ENCODE assay signal across 8 mouse cellular contexts in the genomic region with DNA sequence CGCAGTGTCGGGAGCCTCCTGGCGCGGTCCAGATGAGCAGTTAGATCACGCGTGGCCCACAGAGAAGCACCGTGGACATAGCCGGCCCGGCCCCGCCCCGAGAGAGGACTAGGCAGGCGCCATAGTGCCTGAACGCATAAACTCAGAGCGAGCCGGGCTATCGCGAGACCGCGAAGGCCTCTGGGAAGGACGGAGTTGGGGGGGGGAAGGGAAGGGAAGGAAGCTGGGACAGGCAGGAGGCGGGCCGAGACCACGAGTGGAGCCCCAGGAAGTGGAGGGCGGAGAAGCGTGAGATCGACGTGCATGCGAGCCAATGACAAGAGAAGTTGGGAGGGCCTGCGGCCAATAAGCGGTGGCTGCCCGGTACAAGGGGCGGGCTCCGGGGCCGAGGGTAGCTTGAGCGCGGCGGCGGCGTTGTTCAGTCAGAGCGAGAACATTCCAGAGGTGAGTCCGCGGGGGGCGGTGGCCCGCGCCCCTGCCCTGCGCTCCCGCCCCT. TPM values are rescaled to one million over a fixed set of nuclear protein-coding genes. Genes with fewer than 3 reads are reported as not detected.
DNase-seq lines count a peak whose midpoint lies in the region; ATAC-seq lines count a peak whose summit lies in the region.

A gene (plus strand): TSS at position 221 of the 496 bp plus-strand sequence.

- H3K27me3 ChIP-seq in hindbrain, embryonic 11.5 days (ENCODE audit: control insufficient read depth, insufficient read depth, low read length) = no peaks in the 10 kb centered on the region

- no peaks in the 10 kb centered on the region for H3K9me3 ChIP-seq in hindbrain, embryonic 11.5 days (ENCODE audit: control insufficient read depth, low read length)

- peaks cover 4% of the 10 kb centered on the region; the same call in 1 of the 2 replicates for H3K4me1 ChIP-seq in hindbrain, embryonic 11.5 days (replicated peaks; ENCODE audit: control insufficient read depth, insufficient read depth, low read length)

- H3K4me3 ChIP-seq in hindbrain, embryonic 11.5 days (ENCODE audit: low read depth, low read length) = peak within 1 kb of the TSS; percentile 93

- H3K9ac ChIP-seq in hindbrain, embryonic 11.5 days (ENCODE audit: low read depth, low read length) = peak within 1 kb of the TSS; percentile 98

- peak within 1 kb of the TSS; percentile 76 for H3K4me2 ChIP-seq in hindbrain, embryonic 11.5 days (replicated peaks; ENCODE audit: low read depth, low read length)

- peak; percentile 100 for DNase-seq in Muller cell, postnatal 12 days (ENCODE audit: inconsistent ontology term)
- DNase-seq in cerebellum, adult 9-11 months = peak; percentile 100
- peak; percentile 99 to 100 for DNase-seq in frontal cortex, adult 2 months (ENCODE audit: extremely low spot score in 1 of 2, low spot score in 1 of 2)
- DNase-seq in hindbrain, embryonic 11.5 days (ENCODE audit: low spot score) = peak; percentile 99
- DNase-seq in layer of hippocampus, postnatal 10 days (ENCODE audit: low spot score in 2 of 2) = peak; percentile 100
- DNase-seq in lung, postnatal 10 days = peak; percentile 99
- peak; percentile 99 for DNase-seq in ovary, postnatal 36 days (ENCODE audit: low spot score)
- DNase-seq in thymus, postnatal 25 days = peak; percentile 99

- ATAC-seq in hindbrain, embryonic 11.5 days (ENCODE audit: low FRiP score) = peak; percentile 99

- peak within 1 kb of the TSS; percentile 96 for H3K27ac ChIP-seq in hindbrain, embryonic 11.5 days (ENCODE audit: low read depth, low read length)

- 0% methylated on average over 46 of the region's 47 CpGs for WGBS in hindbrain, embryonic 11.5 days

- peaks cover 6% of the 10 kb centered on the region for H3K36me3 ChIP-seq in hindbrain, embryonic 11.5 days (ENCODE audit: control insufficient read depth, insufficient read depth, low read length)

RNA-seq across cellular contexts. Expression of the gene that starts here (rescaled TPM):
- polyA plus RNA-seq in frontal cortex, adult 2 months (2012; rRNA removed) = 150 and 178 TPM in 2 replicates
- 695 and 707 TPM in 2 replicates for polyA plus RNA-seq in hindbrain, embryonic 11.5 days (2014; fragmentation: Nextera tagmentation; extraction: Ambion mirVana)
- 100 to 1,000 TPM; 260 to 272 TPM for total RNA-seq in layer of hippocampus, postnatal 10 days (2021)

Comparison
In these comparisons a context has a peak if more than half of its experiments do, and no peak if none do; other contexts are left out.
1. Peak in every context shown above with its lines: DNase-seq, ATAC-seq, H3K4me3 ChIP-seq and H3K27ac ChIP-seq.